Mouse (Mus musculus): ENCODE measurements around the gene Peak1. TPM values are rescaled to one million over a fixed set of nuclear protein-coding genes. Genes with fewer than 3 reads are reported as not detected.
"Not testable (repeated sequence)": the region's sequence is repeated elsewhere in the genome, so short reads cannot be mapped to it uniquely, and the experiment has no call there.

The Peak1 gene
- polyA plus RNA-seq, 1 experiment from 2014 or later = 10.8 TPM

DNA sequence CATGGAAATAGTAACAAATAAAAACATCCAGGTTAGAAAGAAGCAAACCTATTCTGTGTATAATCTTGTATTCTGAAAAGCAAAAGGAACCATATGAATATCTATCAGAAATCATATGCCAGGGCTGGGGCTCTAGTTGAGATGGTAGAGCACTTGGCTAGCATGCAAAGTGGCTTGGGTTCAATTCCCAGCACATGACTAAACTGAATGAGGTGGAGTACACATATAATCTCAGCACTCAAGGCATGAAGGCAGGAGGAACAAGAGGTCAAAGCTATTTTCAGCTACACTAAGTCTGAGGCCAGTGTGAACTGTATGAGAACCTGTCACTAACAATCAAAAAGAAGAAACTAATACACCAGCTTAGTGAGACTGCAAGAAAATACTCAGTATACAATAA, 187.0 kb downstream of the Peak1 start:
- H3K36me3 ChIP-seq (ENCODE audit: control insufficient read depth, insufficient read depth, low read length) = no peaks in the 10 kb centered on the region; the same call in 1 of the 2 replicates
- H3K27me3 ChIP-seq (ENCODE audit: control insufficient read depth, insufficient read depth, low read length) = no peaks in the 10 kb centered on the region
- H3K4me3 ChIP-seq (replicated peaks; ENCODE audit: low read length) = no peak overlapping the region
- ATAC-seq (ENCODE audit: insufficient read depth, low FRiP score) = no peak
- H3K4me2 ChIP-seq (ENCODE audit: low read depth, low read length) = no peak overlapping the region
- H3K27ac ChIP-seq (ENCODE audit: low read length) = no peak overlapping the region
- H3K9ac ChIP-seq (ENCODE audit: low read length) = no peak overlapping the region
- H3K4me1 ChIP-seq (ENCODE audit: control insufficient read depth, insufficient read depth, low read length) = 0 out of 2 replicates have a peak, but pooled peaks cover 8% of the 10 kb centered on the region
- H3K9me3 ChIP-seq (replicated peaks; ENCODE audit: control insufficient read depth, low read length) = no peaks in the 10 kb centered on the region

DNA sequence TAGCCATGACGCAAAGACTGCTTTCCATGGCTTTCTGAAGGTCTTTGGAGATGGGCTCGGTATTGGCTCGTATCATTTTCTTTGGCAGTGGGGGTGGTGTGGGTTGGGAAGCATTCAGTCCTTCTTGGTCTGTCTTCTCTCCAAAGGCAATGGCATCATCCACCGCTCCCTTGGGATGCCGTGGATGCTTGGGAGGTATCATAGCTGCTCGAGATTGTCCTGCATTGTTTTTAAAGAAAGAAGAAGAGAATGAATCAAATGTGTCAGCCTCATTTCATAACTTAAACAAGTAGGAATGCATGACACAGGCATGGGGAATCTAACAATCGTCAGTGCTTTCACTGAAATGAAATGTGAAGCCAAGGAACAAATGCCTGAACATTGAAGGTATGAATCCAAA, 190.2 kb downstream of the Peak1 start:
- Histone ChIP-seq H3K9ac (ENCODE audit: low read length) (no peak overlapping the region), H3K4me2 (ENCODE audit: low read depth, low read length) (no peak overlapping the region), H3K27me3 (ENCODE audit: control insufficient read depth, insufficient read depth, low read length) (no peaks in the 10 kb centered on the region), H3K4me3 (replicated peaks; ENCODE audit: low read length) (no peak overlapping the region), H3K27ac (ENCODE audit: low read length) (no peak overlapping the region), H3K4me1 (ENCODE audit: control insufficient read depth, insufficient read depth, low read length) (0 out of 2 replicates have a peak, but pooled peaks cover 1% of the 10 kb centered on the region), H3K9me3 (replicated peaks; ENCODE audit: control insufficient read depth, low read length) (no peaks in the 10 kb centered on the region), H3K36me3 (ENCODE audit: control insufficient read depth, insufficient read depth, low read length) (no peaks in the 10 kb centered on the region; the same call in 1 of the 2 replicates)
- no peak for ATAC-seq (ENCODE audit: insufficient read depth, low FRiP score)
- WGBS = 90% methylated on average over 7 of the region's 7 CpGs

- 31% methylated on average over 35 of the region's 45 CpGs for WGBS
- peak; percentile 100 for ATAC-seq (ENCODE audit: insufficient read depth, low FRiP score)
- not testable (repeated sequence) for H3K4me3 ChIP-seq (replicated peaks; ENCODE audit: low read length); H3K27ac ChIP-seq (ENCODE audit: low read length); H3K4me1 ChIP-seq (ENCODE audit: control insufficient read depth, insufficient read depth, low read length); H3K27me3 ChIP-seq (ENCODE audit: control insufficient read depth, insufficient read depth, low read length); H3K4me2 ChIP-seq (ENCODE audit: low read depth, low read length); H3K9ac ChIP-seq (ENCODE audit: low read length); H3K9me3 ChIP-seq (replicated peaks; ENCODE audit: control insufficient read depth, low read length); H3K36me3 ChIP-seq (ENCODE audit: control insufficient read depth, insufficient read depth, low read length)
Measured at GRCm38 (mm10) chr9:56223429-56224051, 194.3 kb downstream of the Peak1 start.

GRCm38 (mm10) chr9:56218860-56219259, 199.0 kb downstream of the Peak1 start:
- WGBS = 84% methylated on average over 2 of the region's 2 CpGs
- H3K4me3 ChIP-seq (replicated peaks; ENCODE audit: low read length) = no peak overlapping the region
- no peak for ATAC-seq (ENCODE audit: insufficient read depth, low FRiP score)

GRCm38 (mm10) chr9:56218043-56218442, 199.8 kb downstream of the Peak1 start:
- Histone ChIP-seq H3K4me1 (ENCODE audit: control insufficient read depth, insufficient read depth, low read length) (peaks cover 11% of the 10 kb centered on the region), H3K27me3 (ENCODE audit: control insufficient read depth, insufficient read depth, low read length) (no peaks in the 10 kb centered on the region), H3K4me2 (ENCODE audit: low read depth, low read length) (no peak overlapping the region), H3K27ac (ENCODE audit: low read length) (no peak overlapping the region), H3K4me3 (replicated peaks; ENCODE audit: low read length) (no peak overlapping the region), H3K9me3 (replicated peaks; ENCODE audit: control insufficient read depth, low read length) (no peaks in the 10 kb centered on the region), H3K36me3 (ENCODE audit: control insufficient read depth, insufficient read depth, low read length) (no peaks in the 10 kb centered on the region), H3K9ac (ENCODE audit: low read length) (no peak overlapping the region)
- 94% methylated on average over 2 of the region's 2 CpGs for WGBS
- no peak for ATAC-seq (ENCODE audit: insufficient read depth, low FRiP score)

More at GRCm38 (mm10) chr9:56218860-56219259, 199.0 kb downstream of the Peak1 start:
- H3K27ac ChIP-seq (ENCODE audit: low read length) = no peak overlapping the region
- no peaks in the 10 kb centered on the region for H3K36me3 ChIP-seq (ENCODE audit: control insufficient read depth, insufficient read depth, low read length)
- no peaks in the 10 kb centered on the region for H3K27me3 ChIP-seq (ENCODE audit: control insufficient read depth, insufficient read depth, low read length)
- H3K9ac ChIP-seq (ENCODE audit: low read length) = no peak overlapping the region
- no peak overlapping the region for H3K4me2 ChIP-seq (ENCODE audit: low read depth, low read length)
- no peaks in the 10 kb centered on the region for H3K9me3 ChIP-seq (replicated peaks; ENCODE audit: control insufficient read depth, low read length)
- peaks cover 6% of the 10 kb centered on the region for H3K4me1 ChIP-seq (ENCODE audit: control insufficient read depth, insufficient read depth, low read length)

DNA sequence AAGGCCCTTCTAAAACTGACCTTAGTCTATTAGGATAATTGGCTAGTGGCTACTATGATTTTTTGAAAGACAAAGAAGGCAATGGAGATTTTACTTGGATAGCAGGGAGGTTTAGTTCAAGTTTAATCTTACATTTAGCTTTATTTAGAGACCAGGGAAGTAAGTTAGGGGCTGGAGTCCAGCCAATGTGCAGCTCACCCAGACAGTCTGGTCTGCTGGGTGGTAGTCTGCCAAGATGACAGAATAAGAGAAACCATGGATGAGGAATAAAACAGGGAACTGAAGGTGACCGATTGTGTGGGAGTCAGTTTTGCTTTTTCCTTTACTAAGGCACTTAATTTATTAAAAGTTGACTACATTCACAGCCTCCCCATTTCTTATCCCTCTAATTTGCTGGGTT, 200.5 kb downstream of the Peak1 start:
- H3K27ac ChIP-seq (ENCODE audit: low read length) = no peak overlapping the region
- H3K4me3 ChIP-seq (replicated peaks; ENCODE audit: low read length) = no peak overlapping the region
- H3K4me2 ChIP-seq (ENCODE audit: low read depth, low read length) = no peak overlapping the region
- H3K36me3 ChIP-seq (ENCODE audit: control insufficient read depth, insufficient read depth, low read length) = no peaks in the 10 kb centered on the region
- WGBS = 60% methylated on average over 1 of the region's 1 CpGs
- no peak overlapping the region for H3K9ac ChIP-seq (ENCODE audit: low read length)
- peaks cover 11% of the 10 kb centered on the region for H3K4me1 ChIP-seq (ENCODE audit: control insufficient read depth, insufficient read depth, low read length)
- no peaks in the 10 kb centered on the region for H3K9me3 ChIP-seq (replicated peaks; ENCODE audit: control insufficient read depth, low read length)
- no peaks in the 10 kb centered on the region for H3K27me3 ChIP-seq (ENCODE audit: control insufficient read depth, insufficient read depth, low read length)
- ATAC-seq (ENCODE audit: insufficient read depth, low FRiP score) = no peak

DNA sequence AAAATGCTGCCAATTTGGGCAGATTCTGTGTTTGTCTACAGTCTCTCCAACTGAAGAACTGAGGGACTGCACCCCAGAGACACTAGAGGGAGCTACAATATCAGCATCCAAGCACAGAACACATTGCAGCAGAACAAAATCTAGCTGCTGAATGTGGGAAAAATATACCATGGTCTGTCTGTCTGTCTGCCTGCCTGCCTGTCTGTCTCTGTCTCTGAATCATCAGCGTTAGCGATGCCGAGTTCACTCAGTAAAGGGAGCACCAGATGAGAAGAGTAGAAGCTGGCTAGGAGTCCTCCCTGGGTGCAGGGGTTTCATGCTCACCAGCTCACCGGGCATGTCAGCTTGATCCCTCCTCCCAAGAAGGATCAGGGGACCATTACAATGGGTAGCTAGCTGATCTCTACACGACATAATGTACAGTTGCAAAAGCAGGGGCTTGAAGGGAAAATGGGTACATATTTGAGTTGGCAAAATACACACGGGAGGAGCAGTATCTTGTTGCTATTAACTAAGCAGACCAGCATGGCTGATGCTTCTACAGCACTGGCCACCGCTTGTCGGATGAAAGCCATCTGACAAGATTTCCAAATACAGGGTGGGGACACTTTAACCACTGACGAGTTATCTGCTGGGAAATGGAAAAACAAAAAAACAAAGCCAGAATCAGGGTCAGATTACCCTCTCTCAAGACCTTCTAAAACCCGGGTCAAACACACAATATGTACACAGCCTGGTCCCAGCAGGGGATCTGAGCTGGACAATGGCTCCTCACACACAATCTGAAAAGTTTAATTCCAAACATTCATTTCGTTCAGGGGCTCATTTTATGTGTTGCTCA, 204.2 kb downstream of the Peak1 start:
- H3K27me3 ChIP-seq (ENCODE audit: control insufficient read depth, insufficient read depth, low read length) = no peaks in the 10 kb centered on the region
- 0 out of 2 replicates have a peak, but pooled peaks have one; percentile 10 for ATAC-seq (ENCODE audit: insufficient read depth, low FRiP score)
- H3K4me2 ChIP-seq (ENCODE audit: low read depth, low read length) = no peak overlapping the region
- H3K4me3 ChIP-seq (replicated peaks; ENCODE audit: low read length) = no peak overlapping the region
- H3K27ac ChIP-seq (ENCODE audit: low read length) = no peak overlapping the region
- WGBS = 31% methylated on average over 11 of the region's 11 CpGs
- H3K36me3 ChIP-seq (ENCODE audit: control insufficient read depth, insufficient read depth, low read length) = no peaks in the 10 kb centered on the region
- H3K9me3 ChIP-seq (replicated peaks; ENCODE audit: control insufficient read depth, low read length) = no peaks in the 10 kb centered on the region
- peak overlapping the region; percentile 16; the same call in 1 of the 2 replicates for H3K9ac ChIP-seq (ENCODE audit: low read length)
- peaks cover 11% of the 10 kb centered on the region for H3K4me1 ChIP-seq (ENCODE audit: control insufficient read depth, insufficient read depth, low read length)

DNA sequence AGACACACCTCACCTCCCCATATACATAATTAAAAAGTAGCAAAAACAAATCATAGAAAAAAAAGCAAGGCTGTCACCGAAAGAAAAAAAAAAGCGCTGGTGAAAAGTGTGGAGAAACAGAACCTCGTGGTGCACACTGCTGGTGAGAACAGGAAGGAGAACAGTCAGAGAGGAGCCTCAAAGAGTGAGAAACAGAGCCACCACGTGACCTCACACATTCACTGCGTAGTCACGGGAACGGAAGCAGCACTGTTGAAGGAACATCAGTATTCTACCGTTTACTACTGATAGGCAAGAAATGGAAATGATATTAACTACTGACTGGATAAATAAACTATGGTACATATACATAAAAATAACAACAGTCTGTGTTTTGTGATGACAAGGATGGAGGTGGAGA, 209.1 kb downstream of the Peak1 start:
- Histone ChIP-seq H3K36me3 (ENCODE audit: control insufficient read depth, insufficient read depth, low read length) (peaks cover 4% of the 10 kb centered on the region), H3K4me2 (ENCODE audit: low read depth, low read length) (no peak overlapping the region), H3K27ac (ENCODE audit: low read length) (no peak overlapping the region), H3K9ac (ENCODE audit: low read length) (no peak overlapping the region), H3K4me3 (replicated peaks; ENCODE audit: low read length) (no peak overlapping the region), H3K9me3 (replicated peaks; ENCODE audit: control insufficient read depth, low read length) (no peaks in the 10 kb centered on the region), H3K4me1 (ENCODE audit: control insufficient read depth, insufficient read depth, low read length) (peaks cover 4% of the 10 kb centered on the region), H3K27me3 (ENCODE audit: control insufficient read depth, insufficient read depth, low read length) (no peaks in the 10 kb centered on the region)
- no peak for ATAC-seq (ENCODE audit: insufficient read depth, low FRiP score)
- 80% methylated on average over 8 of the region's 8 CpGs for WGBS

- no peaks in the 10 kb centered on the region for H3K27me3 ChIP-seq (ENCODE audit: control insufficient read depth, insufficient read depth, low read length)
- no peaks in the 10 kb centered on the region for H3K4me1 ChIP-seq (ENCODE audit: control insufficient read depth, insufficient read depth, low read length)
- no peak for ATAC-seq (ENCODE audit: insufficient read depth, low FRiP score)
- no peaks in the 10 kb centered on the region for H3K9me3 ChIP-seq (replicated peaks; ENCODE audit: control insufficient read depth, low read length)
- H3K9ac ChIP-seq (ENCODE audit: low read length) = no peak overlapping the region
- H3K36me3 ChIP-seq (ENCODE audit: control insufficient read depth, insufficient read depth, low read length) = peaks cover 4% of the 10 kb centered on the region
- H3K27ac ChIP-seq (ENCODE audit: low read length) = no peak overlapping the region
- no peak overlapping the region for H3K4me3 ChIP-seq (replicated peaks; ENCODE audit: low read length)
- WGBS = 71% methylated on average over 5 of the region's 5 CpGs
- no peak overlapping the region for H3K4me2 ChIP-seq (ENCODE audit: low read depth, low read length)
Measured at GRCm38 (mm10) chr9:56207516-56207915, 210.4 kb downstream of the Peak1 start.

Measured in stomach, embryonic 16.5 days (tissue).